Mouse (Mus musculus): ENCODE measurements at regions not wholly inside any gene's neighbourhood (a gene's known extent, or its start where the extent isn't known, plus 50 kb on each side); places are given as distances from the start of the nearest gene placed in this dataset.
"Not testable (repeated sequence)": the region's sequence is repeated elsewhere in the genome, so short reads cannot be mapped to it uniquely, and the experiment has no call there.

DNA sequence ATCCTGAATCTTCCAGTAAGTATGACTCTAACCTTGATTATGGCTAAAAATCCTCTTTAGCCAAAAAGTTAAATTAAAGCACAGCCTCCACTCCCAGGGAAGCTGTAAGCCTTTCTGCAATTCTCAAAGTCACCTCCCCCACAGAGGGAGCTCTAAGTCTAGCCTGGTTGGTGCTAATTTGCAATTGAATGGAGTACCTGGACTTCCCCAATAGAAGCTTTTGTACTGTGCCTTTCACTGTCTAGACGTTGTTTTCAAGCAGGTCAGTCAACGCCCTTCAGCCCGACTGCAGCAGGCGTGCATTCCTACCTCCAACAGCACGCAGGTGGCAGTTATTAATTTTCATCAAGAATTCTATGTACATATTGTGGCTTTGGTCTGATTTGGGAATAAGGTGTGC is 87.2 kb downstream of the Catsperg2 start:
- not testable (repeated sequence) for DNase-seq

DNA sequence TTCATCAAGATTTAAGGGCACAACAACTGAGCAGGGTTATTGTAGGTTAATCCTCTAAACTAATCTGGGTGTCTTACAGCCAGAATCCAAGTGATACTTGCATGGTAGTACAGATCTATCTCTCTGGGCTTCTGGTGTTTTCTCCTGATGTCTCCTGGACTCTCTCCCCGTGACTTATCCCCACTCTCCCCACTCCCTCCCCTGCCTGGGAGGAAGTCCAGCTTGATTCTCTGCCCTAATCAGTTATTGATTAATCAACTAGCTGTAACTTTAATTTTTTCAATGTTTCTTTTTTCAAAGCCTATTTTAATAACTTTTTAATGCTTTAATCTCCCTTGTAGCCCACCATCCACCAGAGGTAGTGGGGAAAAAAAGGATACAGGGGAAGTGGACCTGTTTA is 83.9 kb upstream of the Sipa1l3 start:
- no peak for DNase-seq

DNA sequence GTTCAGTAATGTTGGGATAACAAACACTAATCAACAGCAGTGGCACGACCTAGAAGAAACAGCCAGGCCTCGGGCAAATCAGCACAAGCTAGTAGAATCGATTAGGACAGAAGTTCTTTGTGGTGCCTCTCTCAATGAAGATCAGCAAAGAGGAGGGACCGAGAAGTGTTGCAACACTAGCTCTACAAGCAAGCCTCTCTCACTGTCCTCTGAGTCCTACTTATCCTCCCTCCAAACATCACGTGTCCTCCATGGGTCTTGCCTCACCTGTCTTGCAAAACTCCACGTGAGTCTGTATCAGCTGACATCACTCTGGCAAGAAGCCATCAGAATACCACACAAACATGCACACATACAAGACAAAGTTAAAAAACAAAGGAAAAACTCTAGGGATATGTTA is 82.9 kb upstream of the Sipa1l3 start:
- DNase-seq: no peak

DNA sequence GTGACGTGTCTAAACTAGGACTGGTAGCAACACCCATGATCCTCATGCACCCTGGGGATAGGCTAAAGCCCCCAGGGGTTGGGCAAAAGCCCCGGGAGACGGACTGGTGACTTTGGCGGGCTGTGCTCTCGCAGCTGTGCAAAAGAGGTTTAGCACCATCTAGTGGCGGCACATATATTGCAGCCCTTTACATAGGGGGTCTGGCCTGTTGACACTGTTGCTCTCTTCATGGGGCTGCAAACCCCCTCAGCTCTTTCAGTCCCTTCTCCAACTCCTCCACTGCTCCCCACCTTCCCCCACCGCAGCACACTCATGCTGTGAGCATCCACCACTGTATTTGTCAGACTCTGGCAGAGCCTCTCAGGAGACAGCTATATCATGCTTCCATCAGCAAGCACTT is 78.8 kb upstream of the Sipa1l3 start:
- DNase-seq: peak; percentile 54

DNA sequence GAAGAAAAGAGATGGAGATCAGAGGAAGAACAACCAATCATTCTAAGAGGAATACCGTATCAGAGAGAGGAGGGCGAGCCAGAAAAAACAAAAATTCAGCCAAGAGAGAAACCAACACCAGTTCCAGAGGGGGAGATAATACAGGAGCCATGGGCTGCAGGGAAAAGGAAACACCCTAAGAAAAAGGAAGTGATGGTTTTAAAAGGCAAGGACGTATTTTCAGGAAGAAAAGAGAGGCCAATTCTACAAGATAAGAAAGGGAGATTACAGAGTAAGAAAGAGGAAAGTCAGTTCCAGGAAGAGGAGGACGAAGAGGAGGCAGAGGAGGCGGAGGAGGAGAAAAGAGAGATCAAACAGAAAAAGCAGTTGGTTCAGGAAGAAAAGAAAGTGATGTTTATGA is 59.7 kb upstream of the Sipa1l3 start:
- no peak for DNase-seq

DNA sequence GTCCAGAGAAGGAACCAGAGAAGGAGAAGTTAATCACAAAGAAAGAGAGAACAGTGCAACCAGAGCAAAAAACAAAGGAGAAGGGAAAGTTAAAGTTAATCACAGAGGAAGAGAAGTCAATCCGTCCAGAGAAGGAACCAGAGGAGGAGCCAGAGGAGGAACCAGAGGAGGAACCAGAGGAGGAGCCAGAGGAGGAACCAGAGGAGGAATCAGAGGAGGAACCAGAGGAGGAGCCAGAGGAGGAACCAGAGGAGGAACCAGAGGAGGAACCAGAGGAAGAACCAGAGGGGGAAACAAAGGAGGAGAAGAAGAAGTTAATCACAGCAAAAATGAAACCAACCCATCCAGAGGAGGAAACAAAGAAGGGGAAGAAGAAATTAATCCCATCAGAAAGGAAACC is 57.2 kb upstream of the Sipa1l3 start:
- DNase-seq: no peak
